Mouse (Mus musculus) mouse embryonic stem cell (cell line): Measurements from ENCODE around the gene Ksr2.

Experiments
- in situ Hi-C, 2 experiments: fragments of 300-500 bp; cut with MboI; formaldehyde crosslinking; loops; 1 replicate in 1 of 2; 3 replicates in 1 of 2; pipeline ENCODE4 v1.14.3; 2019 to 2020; ENCODE audit warnings: low sequenced_read_pairs in 2 of 2, low pct_unique_long_range_greater_than_20kb in 1 of 2, mixed read lengths in 1 of 2; ENCODE audit not compliant: unreplicated experiment in 1 of 2

The Ksr2 gene

DNA sequence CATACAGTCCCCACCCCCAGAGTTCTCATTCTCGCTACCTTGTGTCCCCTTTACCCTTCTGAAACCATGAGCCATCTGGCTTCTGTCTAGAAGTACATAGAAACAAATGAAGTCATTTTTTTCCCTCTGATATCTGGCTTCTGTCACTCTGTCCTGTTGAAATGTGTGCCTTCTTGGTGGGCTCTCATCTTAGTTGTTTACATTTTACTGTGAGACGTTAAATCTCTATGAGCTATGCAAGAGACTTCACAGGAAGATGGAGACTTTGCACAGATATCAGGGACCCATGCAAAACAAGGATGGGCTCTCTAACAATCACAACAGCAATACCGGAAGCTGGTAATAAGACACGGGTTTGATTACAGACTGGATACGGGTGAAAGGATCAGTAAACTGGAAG, 222.0 kb downstream of the Ksr2 start:
- in situ Hi-C loops = no loop called here

DNA sequence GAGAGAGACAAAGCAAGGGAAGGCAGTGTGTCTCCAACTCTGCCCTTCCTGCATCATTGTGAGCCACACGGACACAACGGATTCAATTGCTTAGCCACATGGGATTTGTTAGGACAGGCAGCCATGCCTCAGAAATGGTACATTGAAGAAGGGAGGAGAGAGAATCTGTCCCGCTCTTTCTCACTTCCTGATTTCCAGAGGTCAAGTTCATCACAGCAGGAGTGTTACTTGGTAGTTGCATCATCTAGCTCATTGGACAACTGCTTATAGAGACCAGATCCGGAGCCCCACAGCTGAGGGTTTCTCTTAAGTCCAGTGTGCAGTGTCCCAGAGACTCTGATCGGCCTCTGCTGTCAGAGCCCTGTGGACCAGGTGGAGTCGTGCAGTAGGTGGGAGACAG, 227.8 kb downstream of the Ksr2 start:
- in situ Hi-C loops = no loop called here

DNA sequence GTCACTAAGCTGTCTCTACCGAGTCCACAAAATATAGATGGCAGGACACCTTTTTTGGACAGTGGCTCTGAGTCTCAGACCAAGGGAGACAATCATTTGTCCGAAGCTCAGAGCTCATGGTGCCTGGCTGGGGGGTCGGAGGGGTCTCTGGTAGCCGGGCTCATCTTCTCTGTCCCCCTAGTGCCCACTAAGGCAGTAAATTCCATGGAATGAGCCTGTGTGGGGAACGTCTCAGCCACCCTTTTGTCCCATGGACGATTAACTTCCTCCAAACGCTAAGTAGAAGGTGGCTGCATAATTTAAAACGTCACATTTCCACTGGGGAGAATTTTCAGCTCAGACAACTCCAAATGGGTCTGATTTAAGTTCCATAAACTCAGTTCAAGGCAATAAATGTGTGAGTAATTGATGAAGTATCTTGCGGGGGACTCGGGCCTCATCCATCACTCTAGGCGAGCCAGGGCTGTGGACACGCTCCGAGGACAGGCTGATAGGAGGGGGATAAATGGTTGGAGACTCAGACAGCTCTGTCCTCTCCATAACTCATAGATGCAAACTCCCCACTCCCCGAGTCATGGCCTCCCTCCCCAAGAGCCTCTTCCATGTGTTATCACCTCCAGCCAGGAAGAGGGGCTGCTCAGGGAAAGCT, 237.6 kb downstream of the Ksr2 start:
- in situ Hi-C loops = no loop called here

DNA sequence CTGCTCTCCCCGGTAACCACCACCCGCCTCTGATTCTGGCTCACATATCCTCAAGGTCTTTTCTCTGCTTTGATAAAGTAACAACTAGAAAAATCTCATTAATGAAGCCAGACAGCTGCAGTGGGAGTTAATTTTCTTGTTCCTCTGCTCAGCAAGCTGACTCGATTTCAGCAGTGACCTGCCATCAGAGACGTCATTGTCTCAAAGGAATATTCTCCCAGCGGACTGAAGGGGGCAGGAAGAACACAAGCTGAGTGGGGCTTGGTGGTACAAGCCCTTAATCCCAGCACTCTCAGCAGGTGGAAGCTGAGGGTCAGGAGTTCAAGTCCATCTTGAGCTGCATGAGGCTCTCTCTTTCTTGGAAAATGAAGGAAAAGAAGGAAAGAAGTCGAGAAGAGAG, 244.8 kb downstream of the Ksr2 start:
- in situ Hi-C loops = no loop called here

DNA sequence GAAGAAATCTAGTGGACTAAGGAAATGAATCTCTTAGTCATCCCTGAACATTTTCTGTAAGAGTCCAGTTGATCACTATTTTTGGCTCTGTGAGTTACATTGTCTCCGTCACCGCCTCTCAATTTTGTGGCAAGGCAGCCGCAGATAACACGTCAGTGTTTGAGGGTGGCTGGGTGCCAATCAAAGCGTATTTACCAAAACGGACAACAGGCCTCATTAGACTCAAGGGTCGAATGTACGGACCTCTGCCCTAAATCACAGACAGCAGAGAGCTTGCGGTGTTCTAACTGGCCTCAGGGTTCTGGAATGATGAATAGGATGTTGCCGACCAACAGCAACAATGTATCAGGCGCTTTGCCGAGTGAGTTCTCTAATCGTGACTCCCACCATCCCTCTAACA, 245.8 kb downstream of the Ksr2 start:
- in situ Hi-C loops = no loop called here

DNA sequence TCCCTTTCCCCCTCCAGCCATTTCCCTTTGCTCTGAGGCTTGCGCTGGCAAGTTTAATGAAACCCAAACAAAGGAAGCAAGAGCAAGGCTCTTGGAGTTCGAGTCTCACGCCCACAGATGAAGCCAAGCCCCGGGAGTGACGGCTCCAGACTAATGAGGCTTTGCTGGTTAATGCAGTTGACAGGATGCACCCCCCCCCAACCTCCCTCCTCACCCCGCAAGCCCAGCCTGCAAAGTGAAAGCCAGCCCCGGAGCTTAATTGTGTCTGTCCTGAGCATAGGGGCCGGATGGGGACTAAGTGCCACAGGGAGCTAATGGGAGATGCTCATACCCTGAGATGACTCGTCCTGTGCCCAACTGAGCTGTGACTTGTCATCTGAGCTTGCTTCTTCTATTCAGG, 251.4 kb downstream of the Ksr2 start:
- in situ Hi-C loops = no loop called here

DNA sequence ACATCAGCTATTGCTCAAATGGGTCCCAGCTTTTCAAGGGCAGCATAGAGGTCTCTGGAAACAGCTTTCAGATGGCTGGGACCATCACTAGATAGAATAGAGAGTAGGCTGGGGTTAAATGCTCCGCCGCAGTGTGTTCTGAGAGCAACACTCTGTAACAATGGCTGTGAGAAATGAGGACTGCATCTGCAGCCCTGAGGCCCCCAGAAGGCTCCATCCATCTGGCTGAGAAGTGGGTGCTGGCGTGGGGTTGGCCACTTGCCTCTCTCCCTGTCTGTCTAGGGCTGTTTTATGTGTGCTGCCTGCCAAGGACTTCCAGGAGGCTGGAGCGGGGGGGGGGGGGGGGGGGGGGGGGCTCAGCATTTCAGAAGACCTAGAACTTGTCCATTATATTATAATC, 253.5 kb downstream of the Ksr2 start:
- in situ Hi-C loops = no loop called here

DNA sequence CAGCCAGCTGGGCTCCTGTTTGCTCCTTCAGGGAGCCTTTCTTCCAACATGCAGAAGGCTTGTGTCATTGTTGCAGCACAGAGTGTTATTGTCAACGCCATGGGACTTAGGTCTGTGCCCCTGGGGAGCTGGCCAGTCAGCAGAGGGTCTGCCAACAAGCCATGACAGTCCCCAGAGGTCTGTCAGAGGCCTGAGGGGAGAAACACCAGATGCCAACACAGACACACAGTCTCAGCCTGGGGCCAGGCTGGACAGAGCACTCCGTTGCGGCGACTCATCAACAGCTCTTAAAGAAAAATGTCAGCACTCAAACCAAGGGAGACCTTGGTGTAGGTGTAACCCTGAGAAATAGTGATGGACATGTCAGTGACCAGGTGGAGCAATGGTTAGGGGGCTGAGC, 255.5 kb downstream of the Ksr2 start:
- in situ Hi-C loops = no loop called here

DNA sequence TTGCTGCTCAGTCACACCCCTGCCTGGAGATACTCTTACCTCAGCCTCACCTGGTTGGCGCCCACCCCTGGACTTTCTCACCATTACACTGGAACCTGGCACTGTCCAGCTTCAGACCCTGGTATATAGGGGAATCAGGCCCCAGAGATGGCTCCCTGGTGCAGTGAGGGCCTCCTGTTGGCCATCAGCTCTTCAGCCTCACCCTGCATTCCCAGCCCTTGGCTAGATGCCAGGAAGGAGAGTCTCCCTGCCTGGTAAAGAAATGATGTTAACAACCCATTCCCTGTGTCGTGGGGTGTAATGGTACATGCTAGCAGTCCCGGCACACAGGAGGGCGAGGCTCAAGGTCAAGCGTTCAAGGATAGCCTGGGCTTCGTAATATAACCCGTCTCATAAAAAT, 256.0 kb downstream of the Ksr2 start:
- in situ Hi-C loops = no loop called here

DNA sequence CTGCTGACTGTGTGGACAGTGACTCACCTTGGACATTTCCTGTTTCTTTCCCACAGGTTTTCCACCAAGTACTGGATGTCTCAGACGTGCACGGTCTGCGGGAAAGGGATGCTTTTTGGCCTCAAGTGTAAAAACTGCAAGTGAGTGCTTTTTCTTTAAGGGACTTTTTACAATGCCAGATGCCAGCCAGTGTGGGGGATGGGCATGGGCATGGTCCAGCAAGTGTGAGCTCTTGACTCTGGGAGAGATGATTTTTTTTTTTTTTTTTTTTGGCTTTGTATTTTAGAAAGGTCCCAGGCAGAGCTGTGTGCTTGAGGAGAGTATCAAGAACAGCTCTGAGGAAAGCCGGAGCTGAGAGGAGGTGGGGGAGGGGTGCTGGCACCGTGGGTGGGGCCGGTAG, 257.6 kb downstream of the Ksr2 start:
- in situ Hi-C loops = no loop called here

DNA sequence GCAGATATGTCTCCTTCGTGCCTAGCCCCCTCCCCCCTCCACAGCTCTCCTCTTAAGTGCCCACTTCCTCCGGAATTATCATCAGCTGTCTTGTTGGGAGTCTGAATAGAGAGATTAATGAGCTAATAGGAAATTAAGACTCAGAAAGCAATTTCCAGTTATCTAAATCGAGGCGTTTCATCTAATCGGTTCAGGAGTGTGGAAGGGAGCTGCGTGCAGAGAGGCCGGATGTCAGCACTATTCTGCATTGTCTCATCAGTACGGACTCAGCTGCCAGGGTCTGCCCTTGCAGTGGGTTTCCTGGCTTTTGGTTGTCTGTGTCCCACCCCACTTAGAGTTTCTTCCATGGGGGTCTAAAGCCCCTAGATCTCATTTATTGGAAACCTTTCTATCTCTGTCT, 262.0 kb downstream of the Ksr2 start:
- in situ Hi-C loops = no loop called here

DNA sequence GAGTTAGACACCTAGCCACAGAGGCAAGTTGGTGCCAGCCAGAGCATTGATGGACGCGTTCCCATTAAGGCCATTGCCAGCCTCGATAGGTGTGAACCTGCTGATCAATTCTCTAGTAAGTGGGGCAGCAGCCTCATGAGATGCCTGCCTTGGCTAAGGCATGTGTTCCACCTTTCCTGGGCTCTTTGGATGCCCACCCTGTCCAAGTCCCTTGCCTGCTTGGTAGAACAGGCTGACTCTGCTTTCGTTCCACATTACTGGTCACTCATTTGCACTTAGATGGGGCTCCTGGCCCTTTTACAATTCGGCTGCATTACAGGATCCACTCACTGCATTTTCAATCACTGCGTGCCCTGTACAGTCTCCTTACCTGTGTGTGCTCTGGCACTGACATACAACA, 263.4 kb downstream of the Ksr2 start:
- in situ Hi-C loops = no loop called here

DNA sequence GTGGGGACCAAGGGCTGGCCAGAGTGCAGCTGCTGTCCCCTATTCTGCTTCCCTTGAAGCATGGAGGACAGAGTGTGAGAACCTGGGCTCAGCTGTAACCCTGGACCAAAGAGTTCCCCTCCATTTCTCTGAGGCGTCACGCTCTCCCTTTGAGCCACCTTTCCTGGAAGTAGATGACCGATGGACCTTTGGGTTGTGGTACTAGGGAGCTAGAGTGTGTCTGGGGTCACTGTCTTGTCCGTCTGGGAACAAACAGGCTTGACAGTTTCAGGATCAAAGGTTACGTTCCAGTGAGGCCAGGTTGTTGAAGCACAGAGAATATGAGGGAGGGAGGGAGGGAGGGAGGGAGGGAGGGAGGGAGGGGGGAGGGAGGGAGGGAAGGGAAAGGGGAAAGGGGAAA, 264.6 kb downstream of the Ksr2 start:
- in situ Hi-C loops = no loop called here

DNA sequence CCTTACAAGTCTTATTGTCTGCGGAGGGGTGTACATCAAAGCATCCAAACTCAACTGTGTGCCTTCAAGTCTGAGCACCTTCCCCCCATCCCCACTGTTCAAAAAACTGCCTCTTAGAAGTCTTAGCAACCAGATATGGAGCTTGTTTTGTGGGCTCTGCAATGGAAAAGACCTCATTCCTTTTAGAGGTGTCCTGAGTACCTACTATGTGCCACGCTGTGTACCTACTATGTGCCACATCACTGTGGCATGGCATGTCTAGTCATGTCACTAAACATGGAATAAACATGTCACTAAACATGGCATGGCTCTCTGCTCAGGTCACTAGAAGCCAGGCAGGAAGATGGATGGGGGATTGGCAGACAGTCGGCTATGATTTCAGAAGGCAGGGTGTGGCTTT, 268.4 kb downstream of the Ksr2 start:
- in situ Hi-C loops = no loop called here

DNA sequence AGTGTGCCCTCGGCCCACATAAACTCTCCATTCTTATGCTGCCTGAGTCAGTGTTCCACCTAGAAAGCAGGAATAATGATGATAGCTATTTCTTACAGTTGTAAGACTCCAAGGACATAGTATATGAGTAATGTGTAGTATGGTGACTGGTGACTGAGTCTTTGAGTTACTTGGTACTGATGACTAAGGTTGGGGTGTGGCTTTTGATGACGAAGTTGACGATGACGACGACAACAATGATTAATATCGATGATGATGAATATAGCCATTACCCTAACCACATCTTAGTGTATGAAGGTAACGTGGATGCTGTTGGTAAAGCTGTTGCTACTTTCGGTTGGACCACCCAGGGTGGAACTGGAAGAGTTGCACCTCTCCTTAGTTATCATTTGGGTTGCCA, 270.7 kb downstream of the Ksr2 start:
- in situ Hi-C loops = no loop called here

DNA sequence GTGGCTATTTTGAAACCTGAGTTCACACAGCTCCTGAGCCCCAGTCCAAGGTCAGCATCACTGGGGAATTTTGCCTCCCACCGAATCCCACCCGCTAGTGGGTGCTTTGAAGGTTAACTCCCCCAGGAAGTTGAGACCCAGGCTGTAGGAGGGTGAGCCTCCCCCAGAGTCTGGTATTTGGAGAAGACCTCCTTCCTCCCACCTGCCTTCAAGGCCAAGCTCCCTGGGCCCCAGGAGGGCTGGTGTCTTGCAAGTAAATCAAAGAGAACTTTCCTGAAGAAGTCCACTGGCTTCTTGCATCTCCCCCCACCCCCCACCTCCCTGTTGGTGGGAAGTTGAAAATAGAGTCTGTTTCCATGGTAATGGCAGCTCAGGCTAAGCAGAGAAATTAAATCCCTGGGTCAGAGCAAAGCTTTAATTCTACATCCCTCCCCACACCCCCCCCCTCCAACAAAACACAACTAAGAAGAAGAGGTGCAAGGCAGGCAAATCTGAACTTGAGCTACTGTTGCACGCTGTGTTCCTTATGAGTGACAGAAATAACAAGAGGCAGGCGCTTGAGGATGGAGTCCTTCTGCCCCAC, 274.1 kb downstream of the Ksr2 start:
- in situ Hi-C loops = no loop called here

DNA sequence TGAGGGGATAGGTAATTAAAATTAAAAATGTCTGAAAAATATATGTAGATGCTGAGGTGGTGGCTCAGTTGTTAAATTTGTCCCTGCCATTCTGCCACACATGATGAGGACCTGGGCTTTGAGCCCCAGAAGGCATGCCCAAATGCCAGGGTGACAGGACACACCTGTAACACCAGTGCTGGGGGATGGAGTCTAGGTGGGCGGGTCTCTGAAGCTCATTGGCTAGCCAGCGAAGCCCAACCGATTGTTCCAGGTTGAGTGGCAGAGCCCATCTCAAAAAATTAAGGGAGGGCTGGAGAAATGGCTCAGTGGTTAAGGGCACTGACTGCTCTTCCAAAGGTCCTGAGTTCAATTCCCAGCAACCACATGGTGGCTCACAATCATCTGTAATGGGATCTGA, 274.9 kb downstream of the Ksr2 start:
- in situ Hi-C loops = no loop called here

DNA sequence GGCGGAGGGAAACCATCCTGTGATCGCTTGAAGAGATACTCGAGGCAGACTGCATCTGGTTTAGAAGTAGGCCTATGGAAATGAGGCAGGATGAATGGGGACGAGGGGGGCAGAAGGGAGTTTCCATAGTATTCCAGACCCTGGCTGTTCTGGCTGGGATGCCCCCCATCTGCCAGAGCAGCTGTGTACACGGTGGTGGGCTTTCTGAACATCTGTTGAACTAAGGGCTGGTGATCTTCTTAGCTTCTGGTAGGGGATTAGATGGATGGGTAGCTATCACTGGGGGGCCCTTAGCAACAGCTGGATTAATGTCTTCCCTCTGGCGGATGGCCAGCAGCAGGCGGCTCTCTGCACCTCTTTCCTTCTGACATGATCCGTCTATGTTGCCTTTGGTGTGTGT, 276.0 kb downstream of the Ksr2 start:
- in situ Hi-C loops = no loop called here

DNA sequence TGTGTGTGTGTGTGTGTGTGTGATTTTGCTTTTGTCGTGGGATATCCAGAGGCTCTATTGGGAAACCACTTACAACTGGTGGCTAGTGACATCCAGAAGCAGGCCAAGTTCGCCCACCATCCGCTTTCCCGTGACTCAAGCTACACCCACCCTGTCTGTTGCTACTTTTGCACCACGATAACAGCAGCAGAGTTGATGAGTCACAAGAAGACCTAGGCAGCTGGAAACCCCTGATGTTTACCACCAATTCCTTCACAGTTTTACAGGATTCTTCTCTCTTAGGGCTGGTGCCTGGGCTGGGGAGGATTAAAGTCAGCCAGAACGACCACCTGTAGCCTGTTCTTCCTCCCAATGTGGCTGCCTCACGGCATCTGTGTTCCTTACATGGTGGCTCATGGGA, 277.5 kb downstream of the Ksr2 start:
- in situ Hi-C loops = no loop called here

DNA sequence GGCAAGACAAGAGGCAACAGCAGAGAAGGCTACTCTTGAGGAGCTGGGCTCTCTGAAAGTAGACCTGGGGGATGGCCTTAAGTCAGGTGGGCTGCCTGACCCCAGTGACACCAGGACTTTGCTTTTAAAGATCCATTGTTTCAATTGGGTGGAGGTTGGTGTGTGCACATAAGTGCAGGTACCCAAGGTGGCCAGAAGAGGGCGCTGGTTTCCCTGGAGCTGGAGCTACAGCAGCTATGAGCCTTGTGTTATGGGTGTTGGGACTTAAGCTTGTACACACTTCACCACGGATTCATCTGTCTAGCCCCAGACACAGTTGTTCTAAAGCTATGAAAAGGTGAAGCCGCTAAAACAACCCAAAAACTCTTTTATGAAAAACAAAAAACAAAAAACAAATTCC, 279.8 kb downstream of the Ksr2 start:
- in situ Hi-C loops = no loop called here

DNA sequence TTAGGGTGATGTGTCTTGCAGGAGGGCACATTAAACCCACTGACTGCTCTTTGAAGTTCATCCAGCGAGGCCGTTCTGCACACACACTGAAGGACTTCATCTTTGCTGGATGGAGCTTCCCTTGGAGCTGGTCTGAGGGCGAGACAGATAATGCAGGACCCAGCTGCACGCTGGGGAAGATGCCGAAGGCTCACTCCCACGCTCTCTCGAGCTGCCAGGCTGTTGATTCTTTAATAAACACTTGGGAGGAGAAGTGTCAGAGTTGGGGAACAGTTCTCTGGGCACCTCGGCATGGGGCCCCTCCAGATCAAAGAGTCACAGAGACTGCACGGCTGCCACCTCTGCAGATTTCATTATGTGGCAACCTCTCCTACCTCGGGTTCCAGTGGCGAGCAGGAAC, 280.8 kb downstream of the Ksr2 start:
- in situ Hi-C loops = no loop called here
